Mouse (Mus musculus) megakaryocyte, embryonic 14.5 days (primary cell): ENCODE measurements around the gene Slc22a23.

Experiments used
- FLI1 ChIP-seq: IDR thresholded peaks from 2 replicates; pipeline ENCODE4 v1.6.1; 2012; ENCODE audit warnings: low read length, inconsistent platforms, mixed read lengths
- GATA1 ChIP-seq: IDR thresholded peaks from 3 replicates; pipeline ENCODE4 v1.6.1; 2012; ENCODE audit warnings: mixed read lengths, low read length, inconsistent platforms, borderline replicate concordance

GRCm38 (mm10) chr13:34274417-34274816 lies 70.6 kb downstream of the Slc22a23 start:
- TF ChIP-seq GATA1 = no peak
- TF ChIP-seq FLI1 = no peak
